Mouse (Mus musculus): ENCODE measurements around the gene 1700056E22Rik.

1700056E22Rik gene

GRCm38 (mm10) chr1:184051286-184051685 is 17.2 kb upstream of the 1700056E22Rik start:
- in situ Hi-C loops (cut with MboI) = no loop called here

GRCm38 (mm10) chr1:184048675-184049418 is 14.7 kb upstream of the 1700056E22Rik start:
- in situ Hi-C loops (cut with MboI) = no loop called here

- in situ Hi-C loops (cut with MboI) = no loop called here
These were observed 13.7 kb upstream of the 1700056E22Rik start for GRCm38 (mm10) chr1:184047818-184048217.

GRCm38 (mm10) chr1:184046070-184046677 is 12.1 kb upstream of the 1700056E22Rik start:
- in situ Hi-C loops (cut with MboI) = no loop called here

- in situ Hi-C loops (cut with MboI) = no loop called here
These were observed 9.3 kb upstream of the 1700056E22Rik start for GRCm38 (mm10) chr1:184043391-184043790.

GRCm38 (mm10) chr1:184042745-184043144 is 8.6 kb upstream of the 1700056E22Rik start:
- in situ Hi-C loops (cut with MboI) = no loop called here

- in situ Hi-C loops (cut with MboI) = no loop called here
These were observed 7.9 kb upstream of the 1700056E22Rik start for GRCm38 (mm10) chr1:184041778-184042573.

GRCm38 (mm10) chr1:184040906-184041305 is 6.8 kb upstream of the 1700056E22Rik start:
- in situ Hi-C loops (cut with MboI) = no loop called here

- in situ Hi-C loops (cut with MboI) = no loop called here
These were observed 6.1 kb upstream of the 1700056E22Rik start for GRCm38 (mm10) chr1:184040181-184040580.

GRCm38 (mm10) chr1:184039301-184039700 is 5.2 kb upstream of the 1700056E22Rik start:
- in situ Hi-C loops (cut with MboI) = no loop called here

- in situ Hi-C loops (cut with MboI) = no loop called here
These were observed 3.7 kb upstream of the 1700056E22Rik start for GRCm38 (mm10) chr1:184037802-184038201.

GRCm38 (mm10) chr1:184035346-184035903 is 1.3 kb upstream of the 1700056E22Rik start:
- in situ Hi-C loops (cut with MboI) = no loop called here

GRCm38 (mm10) chr1:184034741-184035181 is 660 bp upstream of the 1700056E22Rik start:
- in situ Hi-C loops (cut with MboI) = no loop called here

GRCm38 (mm10) chr1:184033390-184034010 is 601 bp downstream of the 1700056E22Rik start:
- in situ Hi-C loops (cut with MboI) = no loop called here

- in situ Hi-C loops (cut with MboI) = no loop called here
These were observed 1.3 kb downstream of the 1700056E22Rik start for GRCm38 (mm10) chr1:184032682-184033389.

- in situ Hi-C loops (cut with MboI) = no loop called here
These were observed 3.9 kb downstream of the 1700056E22Rik start for GRCm38 (mm10) chr1:184030070-184030802.

GRCm38 (mm10) chr1:184027039-184027438 is 7.1 kb downstream of the 1700056E22Rik start:
- in situ Hi-C loops (cut with MboI) = no loop called here

- in situ Hi-C loops (cut with MboI) = no loop called here
These were observed 9.0 kb downstream of the 1700056E22Rik start for GRCm38 (mm10) chr1:184025079-184025478.

- in situ Hi-C loops (cut with MboI) = no loop called here
These were observed 9.5 kb downstream of the 1700056E22Rik start for GRCm38 (mm10) chr1:184024631-184025030.

- in situ Hi-C loops (cut with MboI) = no loop called here
These were observed 10.1 kb downstream of the 1700056E22Rik start for GRCm38 (mm10) chr1:184023971-184024370.
